Mouse (Mus musculus) embryonic facial prominence, embryonic 14.5 days (tissue): ENCODE measurements around the gene Adamts7. TPM values are rescaled to one million over a fixed set of nuclear protein-coding genes. Genes with fewer than 3 reads are reported as not detected.

Experiments used
- ATAC-seq: fragments of 200-750 bp; cut with Nextera tagmentation; 2 replicates; pipeline ENCODE4 v1.8.0; 2017; ENCODE audit warnings: low read depth, moderate number of reproducible peaks, moderate TSS enrichment
- DNase-seq: peaks from one replicate; pipeline ENCODE4 v3.0.0-alpha.2; 2015; ENCODE audit warnings: low spot score
- H3K27ac ChIP-seq: fragments of 300-500 bp; sonication (generic); replicated peaks from 2 replicates; pipeline ENCODE4 v1.5.1; 2014; ENCODE audit warnings: low read depth, mild to moderate bottlenecking, low read length, moderate library complexity
- H3K27me3 ChIP-seq: fragments of 300-500 bp; sonication (generic); replicated peaks from 2 replicates; pipeline ENCODE4 v1.6.1; 2014; ENCODE audit warnings: low read length; ENCODE audit not compliant: control insufficient read depth, insufficient read depth
- H3K36me3 ChIP-seq: fragments of 300-500 bp; sonication (generic); 2 replicates; pipeline ENCODE4 v1.6.1; 2014; ENCODE audit warnings: low read length, mixed read lengths; ENCODE audit not compliant: control insufficient read depth, insufficient read depth
- H3K4me1 ChIP-seq: fragments of 300-500 bp; sonication (generic); 2 replicates; pipeline ENCODE4 v1.6.1; 2014; ENCODE audit warnings: antibody characterized with exemption, low read length; ENCODE audit not compliant: control insufficient read depth, insufficient read depth
- H3K4me2 ChIP-seq: fragments of 300-500 bp; sonication (generic); 2 replicates; pipeline ENCODE4 v1.6.1; 2014; ENCODE audit warnings: low read depth, mild to moderate bottlenecking, low read length, moderate library complexity, mixed read lengths
- H3K4me3 ChIP-seq: fragments of 300-500 bp; sonication (generic); 2 replicates; pipeline ENCODE4 v1.5.1; 2014; ENCODE audit warnings: low read depth, mild to moderate bottlenecking, low read length
- H3K9ac ChIP-seq: fragments of 300-500 bp; sonication (generic); 2 replicates; pipeline ENCODE4 v1.6.1; 2014; ENCODE audit warnings: low read depth, mild to moderate bottlenecking, low read length, moderate library complexity, mixed read lengths
- H3K9me3 ChIP-seq: fragments of 300-500 bp; sonication (generic); 2 replicates; pipeline ENCODE4 v1.6.1; 2016; ENCODE audit warnings: low read length; ENCODE audit not compliant: control insufficient read depth
- WGBS: fragments of 180-500 bp; shearing (Covaris S2); extraction: QIAGEN DNeasy Blood & Tissue Kit; methylation state at CpG from one replicate; pipeline ENCODE4 v1.1.7; 2014; 5-methylcytosine and 5-hydroxymethylcytosine counted together
- polyA plus RNA-seq: library from polyadenylated mRNA; unstranded; fragments of >200 nt; fragmentation: Nextera tagmentation; extraction: Ambion mirVana; gene quantifications from 2 replicates; pipeline ENCODE4 v1.2.1, GENCODE M21; 2014

The Adamts7 gene
- 13.3 and 18.3 TPM in 2 replicates for polyA plus RNA-seq

DNA sequence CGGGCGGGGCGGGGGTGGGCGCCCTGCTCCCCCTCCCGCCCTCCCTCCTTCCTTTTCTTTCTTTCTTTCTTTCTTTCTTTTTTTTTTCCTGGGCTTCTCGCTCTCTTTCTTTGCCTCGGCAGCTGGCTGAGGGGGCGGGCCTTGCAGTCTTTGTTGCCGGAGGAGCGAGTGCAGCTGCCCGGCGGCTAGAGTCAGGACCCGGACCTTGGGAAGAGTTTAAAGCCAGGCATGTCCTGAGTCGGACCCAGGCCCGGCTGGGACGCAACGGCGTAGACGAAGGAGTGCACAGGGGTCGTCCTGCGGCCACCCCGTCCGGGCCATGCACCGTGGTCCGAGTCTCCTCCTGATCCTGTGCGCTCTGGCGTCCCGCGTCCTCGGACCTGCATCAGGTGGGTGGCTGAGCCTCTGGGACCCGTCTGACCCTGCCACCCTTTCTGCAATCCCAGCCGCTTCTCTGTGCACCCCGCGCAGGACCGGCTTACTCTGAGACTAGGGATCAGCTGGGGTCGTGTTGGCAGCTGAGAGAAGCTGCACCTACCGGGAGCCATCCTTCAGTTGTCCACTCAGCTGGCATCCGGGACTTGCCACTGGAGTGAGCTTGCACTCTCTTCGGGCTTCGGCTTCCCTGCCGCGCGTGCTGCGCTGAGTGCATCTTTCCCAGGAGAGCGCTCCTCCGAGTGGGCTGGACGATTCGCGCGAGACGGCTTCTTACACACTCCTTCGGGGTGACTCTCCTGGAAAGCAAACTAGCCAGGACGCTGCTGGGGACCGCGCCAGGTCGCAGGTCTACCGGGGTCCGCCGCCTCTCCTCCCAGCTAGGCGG, at the start of gene Adamts7:
Gene Adamts7 (plus strand): TSS at position 144 of the 823 bp plus-strand sequence.
- H3K27ac ChIP-seq = peak within 1 kb of the TSS; percentile 55
- peak within 1 kb of the TSS; percentile 95 for H3K4me2 ChIP-seq
- H3K4me1 ChIP-seq = no peaks in the 10 kb centered on the region; the same call in 1 of the 2 replicates
- under 1% methylated on average over 52 of the region's 60 CpGs for WGBS
- peaks cover 7% of the 10 kb centered on the region; the same call in 1 of the 2 replicates for H3K9me3 ChIP-seq
- H3K36me3 ChIP-seq = no peaks in the 10 kb centered on the region
- no peaks in the 10 kb centered on the region for H3K27me3 ChIP-seq
- ATAC-seq (peak; percentile 66), DNase-seq (peak; percentile 65)
- H3K4me3 ChIP-seq = peak within 1 kb of the TSS; percentile 83
- H3K9ac ChIP-seq = peak within 1 kb of the TSS; percentile 84

DNA sequence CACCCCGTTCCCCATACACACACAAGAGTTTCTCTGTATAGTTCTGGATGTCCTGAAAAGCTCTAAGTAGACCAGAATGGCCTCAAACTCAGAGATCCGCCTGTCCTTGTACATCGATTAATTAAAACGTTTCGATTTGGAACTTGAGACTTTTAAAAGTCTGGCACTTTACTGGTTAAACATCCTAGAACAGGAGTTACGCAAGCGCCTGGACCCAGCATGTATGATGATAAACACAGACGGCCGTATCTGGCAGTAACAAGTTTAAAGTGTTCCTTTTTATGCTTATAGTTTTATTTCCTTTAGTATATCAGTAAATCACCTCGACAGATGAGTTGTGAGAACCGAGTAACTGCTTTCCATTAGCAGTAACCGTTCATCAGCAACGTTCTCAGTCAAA, 49.7 kb upstream of the Adamts7 start:
- peak overlapping the region; percentile 96 for H3K4me3 ChIP-seq
- H3K4me1 ChIP-seq = peaks cover 8% of the 10 kb centered on the region
- no peaks in the 10 kb centered on the region for H3K27me3 ChIP-seq
- peak overlapping the region; percentile 100 for H3K9ac ChIP-seq
- peaks cover 13% of the 10 kb centered on the region for H3K36me3 ChIP-seq
- WGBS = 2% methylated on average over 13 of the region's 13 CpGs
- ATAC-seq (no peak), DNase-seq (peak; percentile 22)
- no peaks in the 10 kb centered on the region for H3K9me3 ChIP-seq
- H3K4me2 ChIP-seq = peak overlapping the region; percentile 97
- H3K27ac ChIP-seq = peak overlapping the region; percentile 100

DNA sequence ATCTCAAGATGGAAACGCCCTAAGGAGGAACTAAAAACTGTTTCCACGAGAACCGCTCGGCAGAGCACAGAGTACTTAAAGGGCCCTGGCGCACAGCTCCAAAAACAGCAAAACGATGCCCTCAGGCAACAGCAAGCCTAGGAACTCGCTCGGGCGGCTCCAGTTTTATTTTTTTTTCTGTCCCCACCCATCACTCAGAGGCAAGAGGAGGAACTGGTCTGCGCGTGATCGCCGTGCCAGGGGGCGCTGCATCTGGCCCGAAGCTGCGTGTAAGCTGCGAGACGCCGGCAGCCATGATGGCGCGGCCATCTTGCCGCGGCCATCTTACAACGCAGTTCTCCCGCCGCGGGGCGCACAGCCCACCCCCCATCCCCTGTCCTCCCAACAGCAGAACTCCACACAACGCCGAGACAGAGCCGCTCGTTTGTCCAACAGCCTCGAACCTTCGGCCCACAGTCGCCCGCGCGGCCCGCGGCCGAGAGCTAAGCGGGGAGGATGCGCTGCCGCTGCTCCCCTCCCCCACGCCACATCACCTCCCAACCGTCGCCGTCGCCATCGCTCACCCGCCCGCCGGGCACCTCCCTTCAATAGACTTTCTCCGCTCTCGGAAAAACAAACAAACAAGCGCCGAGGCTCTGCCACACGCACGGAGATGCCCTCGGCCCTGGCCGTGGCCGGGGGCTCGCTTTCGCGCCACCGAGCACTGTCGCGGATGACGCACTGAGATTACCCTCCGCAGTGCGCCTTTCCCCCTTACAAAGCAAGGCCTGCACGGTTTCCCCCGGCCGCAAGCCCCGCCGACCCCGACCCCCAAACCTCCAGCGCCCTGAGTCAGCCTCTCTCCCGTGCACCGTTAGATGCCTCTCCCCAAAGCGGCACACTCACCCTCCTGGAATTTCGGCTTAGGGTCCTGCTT, 49.0 kb upstream of the Adamts7 start:
- H3K9me3 ChIP-seq = no peaks in the 10 kb centered on the region
- H3K27me3 ChIP-seq = no peaks in the 10 kb centered on the region
- peak overlapping the region; percentile 100 for H3K27ac ChIP-seq
- H3K36me3 ChIP-seq = peaks cover 6% of the 10 kb centered on the region
- H3K4me3 ChIP-seq = peak overlapping the region; percentile 96
- DNase-seq (peak; percentile 96), ATAC-seq (peak; percentile 79)
- under 1% methylated on average over 52 of the region's 82 CpGs for WGBS
- H3K4me1 ChIP-seq = peaks cover 8% of the 10 kb centered on the region
- H3K4me2 ChIP-seq = peak overlapping the region; percentile 97
- H3K9ac ChIP-seq = peak overlapping the region; percentile 100

DNA sequence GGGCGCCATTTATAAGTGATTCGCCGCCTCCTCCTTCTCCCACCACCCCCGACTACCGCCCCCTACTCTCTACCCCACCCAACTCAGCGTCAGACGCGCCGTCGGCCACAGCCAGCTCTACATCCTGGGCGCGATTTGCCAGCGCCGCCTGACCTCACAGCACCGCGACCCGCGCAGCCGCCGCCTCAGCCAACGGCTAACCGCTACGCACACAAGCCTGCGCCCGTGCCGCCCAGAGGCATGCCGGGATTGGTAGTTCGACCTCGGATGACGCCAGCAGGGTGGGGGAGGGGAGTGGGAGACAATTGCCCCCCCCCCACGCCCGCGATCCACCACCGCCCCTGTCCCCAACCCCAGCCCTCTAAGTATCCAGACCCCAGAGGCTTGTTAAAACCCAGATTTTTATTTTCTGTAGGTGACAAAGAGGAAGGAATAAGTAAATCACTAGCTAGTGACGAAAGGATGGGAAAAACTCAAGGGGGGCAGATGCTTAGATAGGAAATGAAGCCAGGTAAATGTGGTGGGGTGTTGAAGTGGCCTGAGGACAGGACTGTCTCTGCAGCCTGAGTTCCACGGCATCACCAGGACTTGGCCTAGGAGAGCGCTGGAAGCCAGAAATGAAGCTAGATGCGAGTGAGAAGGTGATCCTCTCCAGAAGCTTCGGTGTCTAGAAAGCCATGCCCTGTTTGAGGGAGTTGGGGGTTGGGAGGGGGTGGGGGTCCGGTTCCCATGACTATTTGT, 48.1 kb upstream of the Adamts7 start, which contains the start of gene Morf4l1:
Gene Morf4l1 (minus strand): TSS at position 208 of the 741 bp plus-strand sequence.
- WGBS = 1% methylated on average over 32 of the region's 40 CpGs
- H3K27me3 ChIP-seq = no peaks in the 10 kb centered on the region
- H3K4me1 ChIP-seq = peaks cover 8% of the 10 kb centered on the region
- peak; percentile 99 for ATAC-seq
- peak within 1 kb of the TSS; percentile 96 for H3K4me3 ChIP-seq
- peak within 1 kb of the TSS; percentile 97 for H3K4me2 ChIP-seq
- peak within 1 kb of the TSS; percentile 100 for H3K9ac ChIP-seq
- H3K9me3 ChIP-seq = no peaks in the 10 kb centered on the region
- peak within 1 kb of the TSS; percentile 100 for H3K27ac ChIP-seq
- H3K36me3 ChIP-seq = no peaks in the 10 kb centered on the region
- peak; percentile 99 for DNase-seq

DNA sequence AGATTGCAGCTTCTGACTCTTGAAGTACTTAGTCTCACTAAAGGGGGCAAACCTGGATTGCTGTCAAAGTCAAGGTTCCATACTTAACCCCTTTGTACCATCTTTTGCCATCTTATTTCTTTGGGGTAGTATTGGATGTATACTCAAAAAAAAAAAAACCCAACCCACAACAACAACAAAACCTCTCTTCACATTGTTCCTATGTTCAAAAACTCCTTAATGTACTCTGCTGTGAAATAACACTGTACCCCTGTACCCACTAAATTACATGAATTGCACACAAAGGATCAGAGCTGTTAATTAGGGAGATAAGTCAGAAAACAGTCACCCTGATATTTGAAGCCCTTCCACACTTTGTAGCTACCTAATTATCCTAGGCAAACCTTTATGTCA, 47.6 kb upstream of the Adamts7 start:
- Histone ChIP-seq H3K4me2 (peak overlapping the region; percentile 90), H3K9ac (peak overlapping the region; percentile 69), H3K4me1 (peaks cover 8% of the 10 kb centered on the region), H3K27me3 (no peaks in the 10 kb centered on the region), H3K4me3 (peak overlapping the region; percentile 96), H3K27ac (no peak overlapping the region), H3K36me3 (no peaks in the 10 kb centered on the region), H3K9me3 (no peaks in the 10 kb centered on the region)
- no peak for DNase-seq
- no peak for ATAC-seq

DNA sequence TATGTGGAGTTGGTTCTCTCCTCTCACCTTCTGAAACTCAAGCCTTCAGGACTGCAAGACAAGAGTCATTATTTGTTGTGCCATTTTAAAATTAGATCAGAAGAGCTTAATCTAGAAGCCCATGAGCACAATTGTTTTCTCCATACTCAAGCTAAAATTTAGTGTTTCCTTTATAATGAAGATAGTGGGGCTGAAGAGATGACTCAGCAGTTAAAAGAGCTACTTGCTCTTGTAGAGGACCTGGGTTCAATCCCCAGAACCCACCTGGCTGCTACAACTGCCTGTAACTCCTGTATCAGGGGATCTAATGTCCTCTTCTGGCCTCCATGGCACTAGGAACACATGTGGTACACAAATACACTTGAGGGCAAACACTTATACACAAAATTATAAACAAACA, 45.6 kb upstream of the Adamts7 start:
- Histone ChIP-seq H3K27me3 (no peaks in the 10 kb centered on the region), H3K4me1 (peaks cover 4% of the 10 kb centered on the region), H3K4me2 (no peak overlapping the region), H3K4me3 (no peak overlapping the region), H3K9ac (no peak overlapping the region), H3K36me3 (no peaks in the 10 kb centered on the region), H3K27ac (no peak overlapping the region), H3K9me3 (no peaks in the 10 kb centered on the region)
- DNase-seq (no peak), ATAC-seq (no peak)

DNA sequence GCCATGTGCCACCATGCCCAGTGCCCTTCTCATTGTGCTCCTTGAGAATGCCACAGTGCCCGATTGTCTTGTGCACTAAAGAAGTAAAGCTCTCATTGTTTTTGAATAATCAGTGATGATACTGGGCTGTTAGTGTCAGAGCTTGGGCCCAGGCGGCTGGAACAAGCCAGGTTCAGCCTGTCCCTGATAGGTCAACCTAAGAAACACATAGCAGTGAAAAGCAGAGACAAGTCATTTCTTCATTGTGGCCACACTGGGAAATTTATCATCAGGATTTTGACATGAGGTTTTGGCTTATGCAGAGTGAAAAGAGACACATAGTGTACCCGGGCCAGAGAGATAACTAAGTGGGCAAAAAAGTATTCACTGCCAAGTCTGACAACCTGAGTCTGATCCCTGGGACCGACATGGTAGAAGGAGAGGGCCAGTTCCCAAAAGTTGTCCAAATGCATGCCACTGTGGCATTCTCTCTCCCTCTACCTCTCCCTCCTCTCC, 40.6 kb upstream of the Adamts7 start:
- ATAC-seq = no peak
- 91% methylated on average over 4 of the region's 4 CpGs for WGBS
- H3K9ac ChIP-seq = no peak overlapping the region

More for the DNA sequence above, 40.6 kb upstream of the Adamts7 start:
- no peak overlapping the region for H3K27ac ChIP-seq
- no peaks in the 10 kb centered on the region for H3K27me3 ChIP-seq
- H3K36me3 ChIP-seq = no peaks in the 10 kb centered on the region
- no peaks in the 10 kb centered on the region for H3K9me3 ChIP-seq
- no peak for DNase-seq
- no peak overlapping the region for H3K4me3 ChIP-seq
- H3K4me2 ChIP-seq = no peak overlapping the region
- H3K4me1 ChIP-seq = 0 out of 2 replicates have a peak, but pooled peaks cover 4% of the 10 kb centered on the region
